Mouse (Mus musculus): Measurements from ENCODE around the gene Dgkz.

Gene Dgkz

DNA sequence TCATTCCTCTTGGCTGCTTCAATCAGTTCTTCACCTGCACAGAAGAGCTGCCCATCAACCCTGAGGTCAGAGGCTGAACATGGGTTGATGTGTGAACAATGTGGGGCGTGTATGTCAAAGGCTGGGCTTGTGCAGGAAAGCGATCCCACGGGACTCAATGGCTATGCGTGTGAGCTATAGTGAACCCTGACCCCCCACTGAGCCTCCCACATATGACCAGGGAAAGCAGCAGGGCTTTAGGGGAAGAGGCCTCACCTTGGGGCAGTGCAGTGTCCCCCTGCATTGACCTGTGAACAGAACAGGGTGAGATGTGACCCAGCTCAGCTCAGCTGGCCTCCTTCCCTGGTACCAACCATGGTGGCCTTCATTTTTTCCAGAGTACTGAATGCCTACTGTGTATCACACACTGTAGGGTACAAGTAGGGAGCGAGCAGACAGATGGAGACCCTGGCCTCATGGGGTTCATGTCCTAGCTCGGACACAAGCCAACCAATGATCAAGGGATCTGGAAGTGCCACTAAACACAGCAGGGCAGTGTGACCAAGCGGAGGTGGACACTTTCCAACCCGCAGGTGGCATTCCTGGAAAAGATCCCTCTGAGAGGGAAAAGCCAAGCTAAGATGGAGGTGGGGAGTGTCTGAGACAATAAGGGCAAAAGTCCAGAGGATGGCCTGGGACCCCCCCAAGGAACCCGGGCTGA, 40.7 kb downstream of the Dgkz start:
- DNase-seq (ENCODE audit: low spot score in 2 of 2): no peak

DNA sequence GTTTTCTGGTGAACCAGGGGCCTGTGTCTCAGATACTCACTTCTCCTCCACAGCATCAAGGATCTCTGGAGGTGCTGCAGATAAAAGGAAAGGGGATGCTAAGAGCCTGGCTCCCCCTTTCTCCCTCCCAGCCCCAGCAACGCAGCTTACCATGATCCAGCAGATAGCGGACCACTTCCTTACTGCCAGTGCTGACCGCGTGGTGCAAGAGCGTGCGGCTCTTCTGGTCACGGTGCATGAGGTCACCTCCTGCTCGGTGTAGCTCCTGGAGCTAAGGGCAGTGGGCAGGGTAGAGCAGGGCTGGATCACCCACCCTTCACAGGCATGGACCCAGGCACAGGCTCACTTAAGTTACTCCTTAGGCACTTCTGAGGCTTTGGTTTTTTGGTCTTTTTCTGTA, 41.6 kb downstream of the Dgkz start:
- DNase-seq (ENCODE audit: low spot score in 2 of 2): no peak

DNA sequence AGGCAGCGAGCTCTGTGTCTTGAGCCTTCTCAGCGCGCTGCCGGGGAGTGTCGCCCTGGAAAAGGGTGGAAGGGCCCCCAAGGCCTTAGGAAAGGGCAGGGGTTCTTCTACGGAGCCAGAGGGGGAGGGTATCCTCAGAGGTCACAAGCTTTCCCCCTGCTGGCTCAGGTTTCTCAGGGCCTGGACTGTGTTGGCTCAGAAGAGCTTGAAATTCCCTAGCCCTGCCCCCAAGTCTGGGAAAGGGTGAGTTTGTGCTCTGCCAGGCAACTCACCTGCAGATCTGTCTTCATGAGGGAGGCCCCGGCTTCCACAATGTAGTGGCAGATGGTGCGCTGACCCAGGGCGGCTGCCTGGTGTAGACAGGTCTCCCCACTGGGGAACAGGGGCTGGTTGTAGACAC, 42.2 kb downstream of the Dgkz start:
- DNase-seq (ENCODE audit: low spot score in 2 of 2): no peak

DNA sequence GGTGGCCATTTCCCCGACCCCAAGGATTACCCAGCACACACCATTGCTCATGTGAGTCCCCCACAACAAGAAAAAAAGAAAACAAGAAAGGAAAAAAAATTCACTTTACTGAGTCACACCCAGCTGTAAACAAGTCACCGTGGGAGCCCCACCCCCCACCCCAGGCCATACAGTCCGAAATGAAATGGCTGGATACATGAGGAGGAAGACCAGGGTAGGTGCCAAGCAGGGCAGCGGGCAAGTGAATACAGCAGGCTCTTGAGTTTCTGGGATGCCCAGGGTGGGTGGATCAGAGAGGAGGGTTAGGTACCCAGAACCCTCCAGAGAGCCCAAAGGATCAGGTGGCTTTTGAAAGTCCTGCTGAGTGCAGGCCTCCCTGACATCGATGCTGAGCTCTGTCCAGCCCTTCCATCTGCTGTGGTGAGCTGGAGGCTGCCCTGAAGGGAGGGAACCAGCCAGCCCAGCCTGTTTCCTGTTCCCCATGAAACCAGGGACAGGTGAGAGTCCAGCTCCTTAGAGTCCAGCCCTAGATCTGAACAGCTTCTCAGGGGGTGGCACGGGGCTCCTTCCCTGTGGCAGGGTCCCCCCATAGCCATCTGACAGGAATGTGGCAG, 42.8 kb downstream of the Dgkz start:
- DNase-seq (ENCODE audit: low spot score in 2 of 2): no peak

DNA sequence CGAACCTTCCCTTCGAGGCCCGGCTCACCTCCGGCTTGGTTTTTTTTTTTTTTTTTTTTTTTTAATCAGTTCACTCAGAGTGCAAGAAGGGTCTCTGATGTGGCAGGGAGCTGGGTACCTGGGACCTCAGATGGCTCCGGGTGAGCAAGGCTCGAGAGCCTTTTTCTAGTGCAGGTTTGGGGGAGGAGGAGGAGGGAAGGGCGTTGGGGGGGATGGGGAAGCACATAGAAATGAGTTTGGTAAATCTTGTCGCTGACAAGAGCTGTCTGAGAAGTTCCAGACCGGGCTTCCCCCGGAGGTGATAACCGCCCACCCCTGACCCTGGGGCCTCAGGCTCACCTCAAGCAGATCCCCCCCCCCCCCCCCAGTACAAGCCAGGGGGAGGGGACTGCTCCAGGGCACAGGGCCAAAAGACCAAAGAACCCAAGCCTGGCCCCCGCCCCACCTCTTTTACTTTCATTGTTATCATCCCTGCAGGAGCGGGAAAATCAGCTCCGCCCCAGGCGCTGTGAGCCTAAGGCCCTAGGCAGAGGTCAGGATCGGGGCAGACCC, 43.4 kb downstream of the Dgkz start, which contains the start of gene Mdk:
Mdk (minus strand) TSS at position 138 of the 552 bp plus-strand sequence.
- DNase-seq (ENCODE audit: low spot score in 2 of 2): no peak

DNA sequence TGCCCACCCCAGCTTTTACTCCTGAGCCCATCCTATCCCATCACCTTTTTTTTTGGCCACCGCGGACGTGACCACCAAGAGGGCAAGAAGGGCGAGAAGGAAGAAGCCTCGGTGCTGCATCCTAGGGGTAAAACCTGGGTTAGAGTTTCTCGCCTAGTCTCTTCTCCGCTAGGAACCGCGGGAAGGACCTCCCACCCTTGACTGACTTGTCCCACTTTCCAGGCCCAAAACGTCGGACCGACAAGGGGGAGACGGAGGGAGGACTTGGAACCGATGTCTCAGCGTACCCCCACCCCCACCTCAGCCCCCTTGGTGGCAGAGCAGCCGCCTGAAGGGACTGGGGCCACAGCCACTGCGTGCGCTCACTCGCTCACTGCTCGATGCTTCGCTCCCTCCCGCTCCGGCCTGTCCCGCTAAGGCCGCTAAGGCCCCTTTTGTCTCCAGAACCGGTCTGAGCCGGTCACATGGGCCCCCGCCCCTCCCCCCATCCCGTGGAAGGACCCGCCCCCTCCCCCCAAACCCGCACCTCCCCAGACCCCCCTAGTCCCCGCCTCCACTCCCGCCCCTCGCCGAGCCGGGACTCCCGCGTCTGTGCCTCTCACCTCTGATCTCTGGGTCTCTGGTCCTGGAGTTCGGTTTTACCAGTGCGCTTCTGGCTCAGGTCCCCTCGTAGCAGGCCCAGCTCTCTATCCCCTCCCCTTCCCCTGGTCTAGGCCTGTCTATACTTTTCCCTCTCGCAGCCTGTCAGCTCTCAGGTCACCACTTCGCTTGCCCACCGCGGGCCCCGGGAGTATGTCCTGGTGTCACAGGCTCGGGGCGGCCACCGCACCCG, 44.1 kb downstream of the Dgkz start:
- no peak for DNase-seq (ENCODE audit: low spot score in 2 of 2)

DNA sequence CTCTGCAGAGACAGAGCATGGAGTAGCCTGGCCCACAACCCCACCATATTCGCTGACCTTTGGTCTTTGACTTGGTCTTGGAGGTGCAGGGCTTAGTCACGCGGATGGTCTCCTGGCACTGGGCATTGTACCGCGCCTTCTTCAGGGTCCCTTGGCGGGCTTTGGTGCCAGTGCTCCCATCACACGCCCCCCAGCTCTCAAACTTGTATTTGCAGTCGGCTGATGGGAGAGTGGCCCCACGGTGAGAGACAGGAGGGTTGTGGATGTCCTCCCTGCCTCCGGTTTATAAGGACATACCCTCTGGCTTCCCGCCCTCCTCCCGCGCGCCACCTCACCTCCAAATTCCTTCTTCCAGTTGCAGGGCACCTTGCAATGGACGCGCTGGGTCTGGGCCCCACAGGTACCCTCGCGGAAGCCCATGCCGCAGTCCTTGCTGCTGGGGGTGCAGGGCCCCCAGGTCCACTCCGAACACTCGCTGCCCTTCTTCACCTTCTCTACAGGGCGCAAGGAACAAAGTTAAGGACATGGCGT, 44.8 kb downstream of the Dgkz start:
- no peak for DNase-seq (ENCODE audit: low spot score in 2 of 2)

DNA sequence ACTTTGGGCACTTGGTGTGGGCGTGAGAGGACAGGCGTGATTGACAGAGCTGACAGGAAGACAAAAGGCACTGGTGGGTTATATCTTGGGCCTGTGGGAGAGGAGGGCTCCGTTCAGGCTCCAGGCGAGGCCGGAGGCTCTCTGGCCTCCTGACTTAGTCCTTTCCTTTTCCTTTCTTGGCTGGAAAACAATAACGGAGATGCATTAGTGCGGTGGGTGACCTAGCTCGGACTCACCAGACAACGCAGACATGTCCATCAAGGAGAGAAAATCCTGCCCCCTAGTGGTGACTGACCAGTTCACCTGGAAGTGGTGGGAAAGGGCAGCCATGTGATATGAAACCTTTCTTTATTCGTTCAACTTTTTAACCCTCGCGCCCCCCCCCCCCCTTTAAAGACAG, 45.7 kb downstream of the Dgkz start:
- DNase-seq (ENCODE audit: low spot score in 2 of 2): no peak

DNA sequence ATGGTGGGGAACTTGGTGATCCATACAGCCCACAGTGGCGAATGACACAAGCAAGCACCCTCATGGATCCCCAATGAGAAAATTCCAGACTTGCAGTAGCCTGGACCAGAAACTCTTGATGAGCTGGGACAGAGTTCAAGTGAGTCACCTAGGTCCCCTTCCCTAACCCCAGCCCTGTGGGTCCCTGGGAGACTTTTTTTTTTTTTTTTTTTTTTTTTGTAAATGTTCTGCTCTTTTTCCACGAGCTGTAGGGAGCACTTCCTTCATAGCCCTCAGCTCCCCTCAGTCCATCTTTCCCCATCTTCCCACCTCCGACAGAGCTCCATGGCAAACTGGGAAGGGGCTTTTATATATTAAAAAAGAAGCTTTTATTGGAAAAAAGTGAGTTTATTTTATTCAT, 46.2 kb downstream of the Dgkz start:
- no peak for DNase-seq (ENCODE audit: low spot score in 2 of 2)

DNA sequence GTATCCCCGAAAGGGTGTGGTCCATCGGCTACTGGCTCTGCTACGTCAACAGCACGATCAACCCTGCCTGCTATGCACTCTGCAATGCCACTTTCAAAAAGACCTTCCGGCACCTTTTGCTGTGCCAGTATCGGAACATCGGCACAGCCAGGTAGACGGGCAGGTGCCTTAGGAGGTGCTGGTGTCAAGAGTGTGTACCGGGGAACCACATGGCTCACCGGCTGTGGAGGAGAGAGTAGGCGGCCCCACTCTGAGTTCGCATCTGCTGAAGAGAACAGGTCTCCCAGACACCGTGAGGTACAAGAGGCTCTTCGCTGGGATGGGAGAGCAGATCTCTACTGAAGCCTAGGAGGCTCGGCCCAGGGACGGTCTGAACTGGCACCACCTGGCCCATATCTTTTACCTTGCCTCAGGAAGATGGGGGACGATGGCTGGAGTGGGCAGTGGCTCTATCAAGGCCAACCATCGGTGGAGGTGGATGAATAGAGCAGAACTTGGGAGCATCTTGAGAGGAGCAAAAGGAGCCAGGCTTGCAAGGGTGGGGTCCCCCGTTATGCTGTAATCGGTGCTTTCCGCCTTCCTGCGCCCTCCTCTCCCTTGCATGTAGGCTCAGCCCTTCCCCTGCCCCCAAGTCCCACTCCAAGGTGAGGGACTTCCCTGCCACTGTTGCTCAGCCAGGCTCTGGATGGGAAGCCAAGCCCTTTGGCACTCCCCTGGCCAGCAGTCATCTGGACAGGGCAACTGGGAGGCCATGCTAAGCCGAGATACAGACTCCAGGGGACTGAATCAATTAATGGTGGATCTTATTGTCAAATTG, 46.9 kb downstream of the Dgkz start:
- no peak for DNase-seq (ENCODE audit: low spot score in 2 of 2)

DNA sequence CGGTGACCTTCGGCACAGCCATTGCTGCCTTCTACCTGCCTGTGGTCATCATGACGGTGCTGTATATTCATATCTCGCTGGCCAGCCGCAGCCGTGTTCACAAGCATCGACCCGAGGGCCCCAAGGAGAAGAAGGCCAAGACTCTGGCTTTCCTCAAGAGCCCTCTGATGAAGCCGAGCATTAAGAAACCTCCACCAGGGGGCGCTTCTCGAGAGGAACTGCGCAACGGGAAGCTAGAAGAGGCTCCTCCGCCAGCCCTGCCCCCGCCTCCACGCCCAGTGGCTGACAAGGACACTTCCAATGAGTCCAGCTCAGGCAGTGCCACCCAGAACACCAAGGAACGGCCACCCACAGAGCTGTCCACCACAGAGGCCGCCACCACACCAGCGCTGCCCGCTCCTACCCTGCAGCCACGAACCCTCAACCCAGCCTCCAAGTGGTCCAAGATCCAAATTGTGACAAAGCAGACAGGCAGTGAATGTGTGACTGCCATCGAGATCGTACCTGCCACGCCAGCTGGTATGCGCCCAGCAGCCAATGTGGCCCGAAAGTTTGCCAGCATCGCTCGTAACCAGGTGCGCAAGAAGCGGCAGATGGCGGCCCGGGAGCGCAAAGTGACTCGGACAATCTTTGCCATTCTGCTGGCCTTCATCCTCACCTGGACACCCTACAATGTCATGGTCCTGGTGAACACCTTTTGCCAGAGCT, 47.7 kb downstream of the Dgkz start:
- peak in 1 of 2 experiments; percentile 54 for DNase-seq (ENCODE audit: low spot score in 2 of 2)

DNA sequence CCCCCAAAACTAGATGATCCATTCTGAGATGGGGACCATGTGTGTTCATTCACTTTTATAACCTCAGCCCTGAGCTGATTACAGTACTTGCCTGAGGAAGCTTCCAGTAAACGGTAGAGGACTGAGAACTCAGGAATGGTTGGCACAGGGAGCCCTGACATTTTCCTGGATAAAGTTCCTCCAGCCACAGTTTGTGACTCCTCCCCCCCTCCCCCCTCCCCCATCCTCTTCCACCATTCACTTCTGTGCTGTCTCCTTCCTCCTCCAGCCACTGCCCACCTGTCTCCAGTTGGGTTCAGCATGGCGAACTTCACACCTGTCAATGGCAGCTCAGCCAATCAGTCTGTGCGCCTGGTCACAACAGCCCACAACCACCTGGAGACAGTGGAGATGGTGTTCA, 48.7 kb downstream of the Dgkz start, which contains the start of gene Chrm4:
Chrm4 (plus strand) TSS at position 301 of the 400 bp plus-strand sequence.
- DNase-seq (ENCODE audit: low spot score in 2 of 2): no peak

DNA sequence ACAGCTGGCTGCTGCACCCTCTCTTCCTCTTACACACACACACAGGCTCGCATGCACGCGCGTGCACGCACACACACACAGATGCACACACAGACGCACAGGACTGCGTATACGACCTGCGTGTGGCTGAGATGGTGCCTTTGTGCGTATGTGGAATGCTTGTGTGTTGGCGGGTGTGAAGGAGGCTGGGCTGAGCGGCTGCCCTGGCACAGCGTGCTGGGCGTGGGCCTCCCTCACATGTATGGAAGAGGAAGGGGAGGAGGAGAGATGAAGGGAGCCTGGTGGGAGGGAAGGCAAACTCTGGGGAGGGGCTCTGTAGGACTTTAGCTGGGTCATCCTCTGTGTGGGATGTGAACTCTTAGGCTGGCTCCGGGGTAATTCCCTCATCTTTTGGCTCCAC, 50.2 kb downstream of the Dgkz start:
- no peak for DNase-seq (ENCODE audit: low spot score in 2 of 2)

DNA sequence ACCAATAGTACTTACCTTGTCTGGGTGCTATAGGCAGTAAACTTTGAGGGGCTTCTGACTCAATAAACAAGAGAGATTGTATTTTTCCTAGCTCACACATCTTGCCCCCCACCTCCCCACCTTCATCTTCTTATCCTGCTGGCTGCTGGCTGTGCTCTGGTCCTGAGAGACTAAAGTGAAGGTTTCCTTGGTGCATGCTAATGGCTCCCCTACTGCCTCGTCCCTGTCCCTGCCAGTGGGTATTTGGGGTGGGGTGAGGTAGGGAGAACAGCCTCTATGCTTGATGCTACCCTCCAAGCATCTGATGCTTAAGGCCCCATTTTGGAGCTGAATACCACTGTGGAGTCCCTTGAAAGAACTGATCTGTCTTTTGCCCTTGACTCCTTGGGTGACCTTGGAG, 50.9 kb downstream of the Dgkz start:
- no peak for DNase-seq (ENCODE audit: low spot score in 2 of 2)

DNA sequence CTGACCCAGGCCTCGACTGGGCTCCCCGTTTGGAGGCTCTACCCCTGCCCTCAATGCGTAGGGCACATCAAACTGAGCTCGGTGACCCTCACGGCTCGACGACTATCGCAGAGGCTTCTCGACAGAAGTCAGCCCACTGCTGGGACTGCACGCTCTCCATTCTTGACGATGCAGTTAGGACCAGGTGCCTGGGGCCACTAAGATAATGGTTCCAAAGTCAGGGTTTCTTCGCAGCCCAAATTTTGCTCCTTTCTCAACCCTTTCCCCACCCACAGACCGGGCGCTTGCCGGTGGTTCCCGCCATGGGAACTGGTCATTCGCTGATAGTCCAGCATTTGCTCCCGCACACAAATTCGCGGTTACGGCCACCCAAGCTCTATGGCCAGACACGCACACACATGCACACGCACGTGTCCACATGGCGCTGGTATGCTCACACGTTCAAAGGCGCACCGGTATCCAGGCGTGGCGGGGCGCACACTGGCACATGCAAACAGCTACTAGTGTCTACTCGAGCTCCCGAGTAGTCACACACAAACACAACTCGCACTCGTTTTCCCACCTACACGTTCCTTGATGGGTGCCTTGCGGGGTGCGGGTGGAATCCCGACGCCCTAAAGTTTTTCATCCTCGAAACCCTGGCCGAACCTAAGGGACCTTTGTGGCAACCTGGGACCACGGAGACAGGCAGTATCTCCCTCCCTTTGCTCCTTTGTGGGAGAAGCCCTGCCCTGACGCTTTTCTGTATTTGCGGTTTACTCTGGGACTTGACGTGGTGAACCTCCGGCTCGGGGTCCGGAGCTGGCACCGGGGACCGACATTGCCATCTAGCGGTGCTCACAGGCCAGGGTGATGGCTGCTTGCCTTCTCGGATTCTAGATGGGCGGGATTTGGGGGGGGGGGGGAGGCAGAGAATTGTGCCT, 52.0 kb downstream of the Dgkz start:
- DNase-seq (ENCODE audit: low spot score in 2 of 2): no peak

DNA sequence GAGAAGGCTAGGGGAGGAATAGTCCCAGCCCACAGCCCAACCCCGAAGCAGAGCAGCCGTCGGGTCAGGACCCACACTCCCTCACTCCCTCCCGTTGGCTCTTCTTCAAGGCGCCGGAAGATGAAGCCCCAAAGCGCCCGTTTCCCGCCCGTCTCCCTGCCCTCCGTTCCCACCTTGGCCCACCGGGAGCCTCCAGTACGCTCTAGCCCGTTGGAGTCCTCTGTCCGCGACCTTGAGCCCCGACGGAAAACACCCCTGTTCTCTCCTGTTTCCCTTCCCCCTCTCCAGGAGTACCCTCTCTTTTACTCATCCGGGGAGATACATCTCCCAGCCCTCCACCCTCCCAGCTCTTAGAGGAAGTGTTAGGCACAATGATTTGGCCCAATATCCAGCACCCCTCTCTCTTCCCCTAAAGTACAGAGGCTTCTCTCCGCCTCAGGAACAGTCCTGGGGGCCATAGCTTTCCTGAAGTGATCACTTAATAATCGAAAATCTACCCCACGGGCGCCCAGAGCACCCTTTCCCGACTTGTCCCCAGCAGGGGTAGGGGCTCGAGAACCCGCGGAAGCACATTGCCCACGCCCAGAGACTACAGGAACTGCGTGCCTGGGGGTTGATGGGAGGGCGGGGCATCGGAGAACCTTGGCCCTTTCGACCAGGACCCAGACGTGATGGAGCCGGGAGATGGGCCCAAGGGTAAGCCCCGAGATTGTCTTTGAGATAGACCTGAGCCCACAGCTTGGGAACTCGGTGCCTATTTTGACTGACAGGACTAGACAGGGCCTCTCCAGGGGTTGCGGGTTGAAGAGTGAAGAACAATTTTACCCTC, 52.9 kb downstream of the Dgkz start:
- DNase-seq (ENCODE audit: low spot score in 2 of 2): no peak

DNA sequence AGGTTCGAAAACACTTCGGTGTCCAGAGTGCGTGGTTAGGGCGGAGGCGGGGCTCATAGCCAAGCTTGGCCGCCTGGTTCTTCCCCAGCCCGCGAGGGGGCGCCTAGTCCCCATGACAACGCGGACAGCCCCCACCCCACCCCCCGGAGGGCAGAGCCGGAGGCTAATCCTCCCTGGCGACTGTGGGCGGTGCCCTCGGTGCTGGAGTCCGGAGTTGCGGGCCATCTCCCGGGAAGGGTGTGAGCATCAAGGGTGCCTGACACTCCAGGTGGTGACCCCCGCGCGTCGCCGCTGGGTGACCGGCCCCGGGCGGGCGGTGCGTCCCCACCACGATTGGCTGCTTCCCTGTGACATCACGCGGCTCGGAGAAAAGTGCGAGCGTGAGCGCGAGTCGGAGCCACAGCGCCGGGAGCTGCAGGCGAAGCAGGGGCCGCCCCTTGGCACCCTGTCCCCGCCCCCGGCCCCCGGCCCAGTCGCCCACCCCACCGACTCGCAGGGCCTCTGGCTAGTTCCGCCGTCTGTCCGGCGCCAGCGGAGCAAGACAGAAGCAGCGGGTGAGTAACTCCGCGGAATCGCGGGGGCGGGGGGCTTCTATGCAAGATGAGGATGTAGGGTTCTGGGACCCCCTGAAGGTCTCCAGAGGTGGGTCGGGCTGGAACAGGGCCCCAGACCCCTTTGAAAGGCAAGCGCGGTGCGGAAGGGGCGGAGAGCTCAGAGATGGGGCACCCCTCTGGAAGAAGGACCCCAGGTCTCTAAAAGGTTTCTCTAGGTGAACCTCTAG, 53.7 kb downstream of the Dgkz start:
- DNase-seq (ENCODE audit: low spot score in 2 of 2): no peak

Measured in heart, adult 9 months (tissue).